In the genomic region with DNA sequence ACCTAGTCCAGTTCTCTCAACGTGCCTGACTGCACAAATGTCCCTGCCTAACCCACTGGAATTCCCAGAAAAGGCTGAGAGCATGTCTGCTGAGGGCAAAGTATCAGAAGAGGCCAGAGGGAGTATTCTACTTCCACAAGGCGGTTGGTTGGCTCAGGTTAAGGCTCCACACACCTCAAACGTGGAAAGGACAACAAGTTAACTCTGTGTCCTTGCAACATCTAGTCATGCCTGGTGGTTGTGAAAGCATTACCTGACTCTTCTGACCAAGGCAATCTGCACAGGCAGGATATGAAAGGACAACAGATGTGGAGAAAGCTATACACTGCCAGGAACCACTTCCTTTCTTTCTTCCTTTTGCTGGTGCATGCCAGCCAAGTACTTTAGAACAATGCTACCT, we compare ENCODE assay signal across 8 mouse cellular contexts. TPM values are rescaled to one million over a fixed set of nuclear protein-coding genes. Genes with fewer than 3 reads are reported as not detected.
DNase-seq lines count a peak whose midpoint lies in the region; ATAC-seq and TF ChIP-seq lines count a peak whose summit lies in the region.
"Had no signal": no experiment of that assay in that cellular context is flagged by ENCODE, and none has a peak within 500 bp of the region (broad histone marks: within the 10 kb centered on the region; RNA-seq: fewer than 3 reads in every experiment).

No protein-coding gene starts in this region.

- peak overlapping the region; percentile 83 for H3K4me2 ChIP-seq in myocyte (ENCODE audit: low read depth)

- H3K27ac ChIP-seq in left cerebral cortex, adult 2 months: no peak overlapping the region
- H3K27ac ChIP-seq: embryonic facial prominence, embryonic 15.5 days had no signal

- no peaks in the 10 kb centered on the region for H3K27me3 ChIP-seq in myocyte (ENCODE audit: control insufficient read depth, insufficient read depth, insufficient read length)
- H3K27me3 ChIP-seq: embryonic facial prominence, embryonic 15.5 days had no signal

- ATAC-seq in granulocyte monocyte progenitor cell, adult 5-6 weeks (replicated peaks; ENCODE audit: poor library complexity, severe bottlenecking): peak; percentile 42

- H3K79me2 ChIP-seq in myocyte (ENCODE audit: control insufficient read depth, insufficient read depth): no peaks in the 10 kb centered on the region

- no peak for TF ChIP-seq POLR2A in myocyte (IDR thresholded peaks at IDR 0.05; ENCODE audit: insufficient read length, low read depth)

- peak overlapping the region; percentile 75 for H3K4me3 ChIP-seq in left cerebral cortex, adult 2 months
- H3K4me3 ChIP-seq in myocyte: peak overlapping the region; percentile 61

- H3ac ChIP-seq in myocyte (ENCODE audit: control insufficient read depth, insufficient read length): no peak overlapping the region

- H3K36me3 ChIP-seq in myocyte (ENCODE audit: control insufficient read depth, insufficient read depth): no peaks in the 10 kb centered on the region
- H3K36me3 ChIP-seq: embryonic facial prominence, embryonic 15.5 days had no signal

- intact Hi-C loops in left cerebral cortex, adult 2 months (cut with DNase I): no loop called here

- no peak for TF ChIP-seq CTCF in left cerebral cortex, adult 2 months (IDR thresholded peaks at IDR 0.05)

- no peak for DNase-seq in left cerebral cortex, adult 2 months (ENCODE audit: extremely low spot score in 1 of 2, low spot score in 2 of 2)
- no peak for DNase-seq in left cerebral cortex, adult 18-20 months (ENCODE audit: low spot score in 2 of 2)
- peak; percentile 43 for DNase-seq in kidney, postnatal 10 days
- no peak for DNase-seq in layer of hippocampus, adult 11-12 months (ENCODE audit: low spot score)
- DNase-seq in layer of hippocampus, postnatal 25 days (ENCODE audit: extremely low spot score in 1 of 2, low spot score in 1 of 2): no peak

TF ChIP-seq in myocyte, 11 proteins besides CTCF, POLR2A, EP300 and RAD21:
- TF ChIP-seq CEBPB (IDR thresholded peaks at IDR 0.05; ENCODE audit: insufficient read depth, poor library complexity, severe bottlenecking) (0 out of 2 replicates have a peak, but pooled peaks have one; percentile 9), E2F4 (IDR thresholded peaks at IDR 0.05; ENCODE audit: insufficient read depth) (no peak)

RNA-seq across cellular contexts. Expression of a gene that starts 2.0 kb away (rescaled TPM):
- total RNA-seq in left cerebral cortex, adult 2 months (2021): 10 to 100 TPM; 17.3 to 20.8 TPM
- 10 to 100 TPM; 22.6 to 24.1 TPM for total RNA-seq in left cerebral cortex, adult 18-20 months (2021)
- total RNA-seq in granulocyte monocyte progenitor cell, adult 5-6 weeks (2014; fragmentation: Nextera tagmentation): not detected in 2 replicates
- 1.2 TPM in 1 of 2 replicates, not detected in the other for total RNA-seq in granulocyte monocyte progenitor cell, adult 5-6 weeks (2017)
- 39.8 TPM for polyA plus RNA-seq in myocyte (2012; fragmentation: generic; extraction: Trizol)
- total RNA-seq in layer of hippocampus, postnatal 25 days (2021): 10 to 100 TPM; 18.4 to 19.2 TPM

Comparison
In these comparisons a context has a peak if more than half of its experiments do, and no peak if none do; other contexts are left out.
1. RNA of a gene that starts 2.0 kb away (total RNA-seq): 22.6 to 24.1 TPM in left cerebral cortex, adult 18-20 months, 17.3 to 20.8 TPM in left cerebral cortex, adult 2 months and 18.4 to 19.2 TPM in layer of hippocampus, postnatal 25 days; 1.2 TPM in granulocyte monocyte progenitor cell, adult 5-6 weeks; every median in the first group is over 4 times any median in the second.